Mouse (Mus musculus) liver, embryonic 16.5 days (tissue): ENCODE measurements around the gene Map2k1. TPM values are rescaled to one million over a fixed set of nuclear protein-coding genes. Genes with fewer than 3 reads are reported as not detected.
"Not testable (repeated sequence)": the region's sequence is repeated elsewhere in the genome, so short reads cannot be mapped to it uniquely, and the experiment has no call there.

Experiments used
- ATAC-seq: fragments of 200-750 bp; cut with Nextera tagmentation; 2 replicates; pipeline ENCODE4 v1.8.0; 2017; ENCODE audit warnings: low read depth, mild to moderate bottlenecking, moderate number of reproducible peaks, moderate library complexity
- H3K27ac ChIP-seq: fragments of 300-500 bp; sonication (generic); 2 replicates; pipeline ENCODE4 v1.5.1; 2014; ENCODE audit warnings: mild to moderate bottlenecking, low read length
- H3K27me3 ChIP-seq: fragments of 300-500 bp; sonication (generic); 2 replicates; pipeline ENCODE4 v1.6.1; 2014; ENCODE audit warnings: low read depth, low read length, mixed read lengths; ENCODE audit not compliant: control insufficient read depth, insufficient read depth
- H3K36me3 ChIP-seq: fragments of 300-500 bp; sonication (generic); 2 replicates; pipeline ENCODE4 v1.6.1; 2014; ENCODE audit warnings: mild to moderate bottlenecking; ENCODE audit not compliant: control insufficient read depth, insufficient read depth
- H3K4me1 ChIP-seq: fragments of 300-500 bp; sonication (generic); 2 replicates; pipeline ENCODE4 v1.6.1; 2014; ENCODE audit warnings: low read depth, low read length, mixed read lengths; ENCODE audit not compliant: control insufficient read depth
- H3K4me2 ChIP-seq: fragments of 300-500 bp; sonication (generic); 2 replicates; pipeline ENCODE4 v1.6.1; 2014; ENCODE audit warnings: low read depth, low read length, mixed read lengths
- H3K4me3 ChIP-seq: fragments of 300-500 bp; sonication (generic); 2 replicates; pipeline ENCODE4 v1.5.1; 2014; ENCODE audit warnings: low read depth, mild to moderate bottlenecking, low read length
- H3K9ac ChIP-seq: fragments of 300-500 bp; sonication (generic); 2 replicates; pipeline ENCODE4 v1.6.1; 2014; ENCODE audit warnings: low read depth, low read length
- H3K9me3 ChIP-seq: fragments of 300-500 bp; sonication (generic); replicated peaks from 2 replicates; pipeline ENCODE4 v1.6.1; 2016; ENCODE audit warnings: low read length; ENCODE audit not compliant: control insufficient read depth
- WGBS: fragments of 180-500 bp; shearing (Covaris S2); extraction: QIAGEN DNeasy Blood & Tissue Kit; methylation state at CpG from one replicate; pipeline ENCODE4 v1.1.7; 2014; ENCODE audit not compliant: insufficient replicate concordance; 5-methylcytosine and 5-hydroxymethylcytosine counted together
- polyA plus RNA-seq: library from polyadenylated mRNA; unstranded; fragments of >200 nt; fragmentation: Nextera tagmentation; extraction: Ambion mirVana; gene quantifications from 2 replicates; pipeline ENCODE4 v1.2.1, GENCODE M21; 2015

The Map2k1 gene
- polyA plus RNA-seq, 1 experiment from 2014 or later = 29.1 TPM

DNA sequence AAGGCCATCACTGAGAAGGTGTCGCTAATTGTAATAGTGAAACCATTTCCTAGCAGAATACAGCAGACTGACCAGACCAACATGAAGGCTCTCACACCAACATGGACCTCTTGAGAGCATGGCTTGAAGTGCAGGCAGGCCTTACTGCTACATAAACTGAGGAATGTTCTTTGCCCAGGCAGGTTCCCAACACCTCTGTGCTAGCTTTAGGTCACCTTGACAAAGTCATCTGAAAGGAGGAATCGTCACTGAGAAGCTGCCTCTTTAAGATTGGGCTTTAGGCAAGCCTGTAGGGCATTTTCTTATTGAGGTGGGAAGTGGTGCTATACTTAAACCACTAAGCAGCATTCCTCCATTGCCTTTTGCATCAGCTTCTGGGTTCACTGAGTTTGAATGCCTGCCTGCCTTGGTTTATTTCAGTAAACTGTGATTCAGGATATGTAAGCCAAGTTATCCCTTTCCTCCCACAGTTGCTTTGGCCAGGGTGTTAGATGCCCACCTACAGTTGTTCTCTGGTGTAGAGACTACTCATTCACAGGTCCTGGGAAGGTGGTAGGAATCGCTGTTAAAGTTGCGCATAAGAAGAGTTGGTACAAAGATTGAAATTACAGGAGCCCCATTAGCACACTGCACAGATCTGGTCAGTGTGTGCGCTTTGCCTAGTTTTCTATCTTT is 69.1 kb downstream of the Map2k1 start:
- Histone ChIP-seq H3K9ac (no peak overlapping the region), H3K27me3 (no peaks in the 10 kb centered on the region), H3K4me3 (no peak overlapping the region), H3K27ac (no peak overlapping the region), H3K36me3 (peaks cover 15% of the 10 kb centered on the region), H3K4me1 (peaks cover 8% of the 10 kb centered on the region), H3K4me2 (no peak overlapping the region), H3K9me3 (no peaks in the 10 kb centered on the region)
- WGBS = 83% methylated on average over 5 of the region's 5 CpGs
- ATAC-seq = no peak

GRCm38 (mm10) chr9:64183295-64183694 is 70.1 kb downstream of the Map2k1 start:
- 79% methylated on average over 5 of the region's 5 CpGs for WGBS
- H3K4me3 ChIP-seq, H3K27me3 ChIP-seq, H3K9ac ChIP-seq, H3K27ac ChIP-seq, H3K9me3 ChIP-seq, H3K4me2 ChIP-seq, ATAC-seq: not testable (repeated sequence)
- Histone ChIP-seq H3K4me1 (peaks cover 11% of the 10 kb centered on the region), H3K36me3 (peaks cover 19% of the 10 kb centered on the region)

GRCm38 (mm10) chr9:64178974-64179646 is 74.3 kb downstream of the Map2k1 start, which contains the start of gene Snapc5:
Gene Snapc5, plus strand, starts transcription at chr9:64179274.
- H3K9me3 ChIP-seq = no peaks in the 10 kb centered on the region
- H3K4me1 ChIP-seq = peaks cover 19% of the 10 kb centered on the region
- H3K27me3 ChIP-seq = no peaks in the 10 kb centered on the region
- WGBS = under 1% methylated on average over 35 of the region's 35 CpGs
- peak within 1 kb of the TSS; percentile 85 for H3K4me3 ChIP-seq
- peak within 1 kb of the TSS; percentile 84 for H3K4me2 ChIP-seq
- H3K9ac ChIP-seq = peak within 1 kb of the TSS; percentile 84
- ATAC-seq = peak; percentile 93
- H3K27ac ChIP-seq = peak within 1 kb of the TSS; percentile 76
- H3K36me3 ChIP-seq = peaks cover 48% of the 10 kb centered on the region

GRCm38 (mm10) chr9:64178610-64178973 is 74.8 kb downstream of the Map2k1 start:
- Histone ChIP-seq H3K27me3 (no peaks in the 10 kb centered on the region), H3K4me1 (peaks cover 19% of the 10 kb centered on the region), H3K4me3 (peak overlapping the region; percentile 85), H3K9ac (peak overlapping the region; percentile 84; the same call in 1 of the 2 replicates), H3K36me3 (peaks cover 48% of the 10 kb centered on the region), H3K27ac (peak overlapping the region; percentile 76), H3K4me2 (peak overlapping the region; percentile 84), H3K9me3 (no peaks in the 10 kb centered on the region)
- ATAC-seq = peak; percentile 30; the same call in 1 of the 2 replicates
- 31% methylated on average over 3 of the region's 3 CpGs for WGBS

DNA sequence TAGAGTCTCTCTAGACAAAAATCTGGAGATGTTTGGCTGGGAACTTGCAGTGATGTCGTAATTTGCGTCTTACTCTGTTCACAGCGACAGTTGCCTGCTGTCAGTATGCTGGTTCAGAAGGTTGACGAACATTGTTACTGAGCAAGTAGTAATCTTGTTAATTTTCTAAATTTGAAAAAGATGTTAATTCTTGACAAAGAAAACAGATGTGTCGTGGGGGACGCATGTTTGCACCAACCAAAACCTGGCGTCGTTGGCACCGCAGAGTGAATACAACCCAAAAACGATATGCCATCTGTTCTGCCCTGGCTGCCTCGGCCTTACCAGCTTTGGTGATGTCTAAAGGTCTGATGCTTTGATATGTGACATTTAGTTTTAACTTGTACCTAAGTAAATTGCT is 78.1 kb downstream of the Map2k1 start:
- Histone ChIP-seq H3K4me3 (no peak overlapping the region; the same call in 1 of the 2 replicates), H3K27me3 (no peaks in the 10 kb centered on the region), H3K9me3 (no peaks in the 10 kb centered on the region), H3K4me2 (peak overlapping the region; percentile 73; the same call in 1 of the 2 replicates), H3K4me1 (peaks cover 33% of the 10 kb centered on the region), H3K27ac (no peak overlapping the region), H3K9ac (no peak overlapping the region), H3K36me3 (peaks cover 37% of the 10 kb centered on the region)
- ATAC-seq = no peak
- 75% methylated on average over 11 of the region's 11 CpGs for WGBS

DNA sequence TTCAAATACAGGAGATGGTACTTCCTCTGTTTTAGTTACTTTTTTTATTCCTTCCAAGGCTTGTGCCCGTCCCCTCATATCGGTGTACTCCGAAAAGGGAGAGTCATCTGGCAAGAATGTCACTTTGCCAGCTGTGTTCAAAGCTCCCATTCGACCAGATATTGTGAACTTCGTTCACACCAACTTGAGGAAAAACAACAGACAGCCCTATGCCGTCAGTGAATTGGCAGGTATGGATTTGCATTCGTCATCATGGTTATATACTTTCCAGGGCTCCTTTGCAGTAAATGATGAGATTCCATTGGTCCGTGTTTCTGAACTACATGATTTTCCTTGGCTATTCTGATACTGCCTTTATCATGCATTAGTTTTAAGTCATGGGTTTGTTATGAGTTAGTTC is 78.7 kb downstream of the Map2k1 start:
- H3K27me3 ChIP-seq = no peaks in the 10 kb centered on the region
- ATAC-seq = no peak
- no peaks in the 10 kb centered on the region for H3K9me3 ChIP-seq
- WGBS = 35% methylated on average over 8 of the region's 8 CpGs
- peak overlapping the region; percentile 74 for H3K4me3 ChIP-seq
- peak overlapping the region; percentile 73 for H3K4me2 ChIP-seq
- no peak overlapping the region for H3K27ac ChIP-seq
- peak overlapping the region; percentile 4; the same call in 1 of the 2 replicates for H3K9ac ChIP-seq
- H3K4me1 ChIP-seq = peaks cover 30% of the 10 kb centered on the region
- peaks cover 37% of the 10 kb centered on the region for H3K36me3 ChIP-seq

- Histone ChIP-seq H3K4me2 (peak overlapping the region; percentile 73), H3K27me3 (no peaks in the 10 kb centered on the region), H3K9ac (peak overlapping the region; percentile 67), H3K27ac (no peak overlapping the region), H3K36me3 (peaks cover 37% of the 10 kb centered on the region), H3K4me1 (peaks cover 25% of the 10 kb centered on the region), H3K4me3 (peak overlapping the region; percentile 74), H3K9me3 (no peaks in the 10 kb centered on the region)
- ATAC-seq = no peak
These were observed 79.1 kb downstream of the Map2k1 start for GRCm38 (mm10) chr9:64174341-64174740.

DNA sequence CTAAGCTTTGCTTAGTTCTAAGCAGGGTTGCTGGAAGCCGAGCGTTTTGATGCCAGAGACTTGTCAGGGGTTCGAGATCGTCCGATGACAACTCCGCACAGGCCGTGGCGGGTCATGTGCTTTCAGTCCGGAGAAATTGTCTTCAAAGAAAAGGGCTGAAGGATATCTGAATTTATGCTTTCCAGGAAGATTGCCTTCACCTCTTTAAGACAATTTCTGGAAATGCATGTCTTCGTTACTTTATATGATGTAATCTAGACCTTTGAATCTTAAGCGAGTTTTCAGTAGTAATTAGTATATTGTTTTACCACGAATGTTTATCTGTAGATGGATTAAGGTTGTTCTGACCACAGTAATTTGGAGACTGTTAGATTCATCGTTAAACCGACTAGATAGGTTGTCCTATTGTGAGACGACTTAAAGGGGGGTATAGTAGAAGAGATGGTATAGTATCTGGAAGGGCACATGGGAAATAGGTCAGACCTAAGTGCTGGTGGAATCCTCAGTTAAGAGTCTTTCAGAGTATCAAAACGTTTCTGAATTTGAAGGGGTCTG is 79.7 kb downstream of the Map2k1 start:
- WGBS = 0% methylated on average over 16 of the region's 16 CpGs
- Histone ChIP-seq H3K36me3 (peaks cover 37% of the 10 kb centered on the region), H3K27ac (peak overlapping the region; percentile 86; the same call in 1 of the 2 replicates), H3K4me3 (peak overlapping the region; percentile 74), H3K4me1 (peaks cover 23% of the 10 kb centered on the region), H3K4me2 (peak overlapping the region; percentile 73), H3K27me3 (no peaks in the 10 kb centered on the region), H3K9me3 (no peaks in the 10 kb centered on the region), H3K9ac (peak overlapping the region; percentile 67)
- no peak for ATAC-seq
